Mouse (Mus musculus) adrenal gland, adult (tissue): ENCODE results near the gene Mtfmt.

Experiments used
- DNase-seq, 2 experiments: peaks; one replicate each; pipeline ENCODE4 v3.0.0; 2022 to 2023; ENCODE audit warnings: low spot score in 1 of 2; ENCODE audit not compliant: inconsistent age in 2 of 2

Gene Mtfmt

DNA sequence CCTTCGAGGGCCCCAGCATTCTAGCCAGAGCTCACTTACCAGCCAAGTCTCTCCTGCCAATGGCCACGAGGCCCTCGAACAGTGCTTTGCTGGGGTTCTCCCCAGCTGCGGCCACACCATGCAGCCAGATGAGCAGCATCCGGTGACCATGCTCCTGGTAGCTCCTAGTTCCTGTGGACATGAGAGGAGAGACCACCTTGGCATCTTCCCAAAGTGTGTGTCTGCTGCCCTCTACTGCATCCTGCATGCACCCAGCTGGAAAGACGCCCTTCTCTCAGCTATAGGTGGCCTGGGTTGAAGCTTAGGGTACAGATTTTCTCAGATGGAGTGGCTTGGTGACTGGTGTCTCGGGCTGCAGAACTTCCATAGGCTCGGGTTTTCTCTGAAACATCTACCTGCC is 66.6 kb downstream of the Mtfmt start:
- no peak for DNase-seq
